Mouse (Mus musculus): ENCODE measurements around the gene Ttyh1.

DNA sequence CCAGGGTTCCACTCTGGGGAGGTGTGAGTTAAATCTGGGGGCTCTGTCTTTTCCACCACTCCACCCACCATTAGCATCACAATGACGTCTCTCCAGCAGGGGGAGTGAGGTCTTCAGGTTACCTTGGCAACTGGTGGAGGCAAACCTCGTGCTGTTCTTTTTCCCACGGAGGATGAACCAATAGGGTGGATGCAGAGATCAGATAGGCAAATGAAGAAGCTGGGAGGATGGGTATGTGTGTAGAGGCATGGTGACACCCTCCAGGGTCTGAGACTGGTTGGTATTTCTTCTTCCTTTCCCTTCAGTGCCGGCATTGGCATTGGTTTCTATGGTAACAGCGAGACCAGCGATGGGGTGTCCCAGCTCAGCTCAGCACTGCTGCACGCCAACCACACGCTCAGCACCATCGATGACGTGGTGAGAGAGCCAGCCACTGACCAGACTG lies 5.1 kb downstream of the Ttyh1 start:
- TF ChIP-seq CHD2 (IDR thresholded peaks at IDR 0.05; ENCODE audit: low read depth, low read length) (no peak), ZC3H11A (IDR thresholded peaks at IDR 0.05; ENCODE audit: borderline replicate concordance, low read depth, low read length) (no peak), ZNF384 (IDR thresholded peaks at IDR 0.05; ENCODE audit: low read depth, low read length) (no peak)

Measured in ES-E14 (cell line).